24 mouse cellular contexts compared by ENCODE assay signal in genomic region chr11:41690682-41691081, GRCm38 (mm10).
DNase-seq lines count a peak whose midpoint lies in the region; ATAC-seq lines count a peak whose summit lies in the region.
"Had no signal": no experiment of that assay in that cellular context is flagged by ENCODE, and none has a peak within 500 bp of the region (broad histone marks: within the 10 kb centered on the region; RNA-seq: fewer than 3 reads in every experiment).

No protein-coding gene starts in this region.

- no peaks in the 10 kb centered on the region for H3K9me3 ChIP-seq in hindbrain, embryonic 11.5 days (ENCODE audit: control insufficient read depth, low read length)
- H3K9me3 ChIP-seq in hindbrain, embryonic 16.5 days (ENCODE audit: control insufficient read depth, low read length) = no peaks in the 10 kb centered on the region
- H3K9me3 ChIP-seq in midbrain, embryonic 11.5 days (ENCODE audit: control insufficient read depth, low read length) = no peaks in the 10 kb centered on the region
- no peaks in the 10 kb centered on the region for H3K9me3 ChIP-seq in midbrain, embryonic 15.5 days
- no peaks in the 10 kb centered on the region for H3K9me3 ChIP-seq in neural tube, embryonic 12.5 days
- H3K9me3 ChIP-seq in neural tube, embryonic 15.5 days (replicated peaks) = no peaks in the 10 kb centered on the region
- H3K9me3 ChIP-seq: embryonic facial prominence, embryonic 13.5 days; embryonic facial prominence, embryonic 15.5 days; forebrain, embryonic 10.5 days; forebrain, embryonic 12.5 days had no signal

- H3K9ac ChIP-seq in hindbrain, embryonic 11.5 days (ENCODE audit: low read depth, low read length) = no peak overlapping the region
- H3K9ac ChIP-seq in hindbrain, embryonic 16.5 days (ENCODE audit: low read depth, low read length) = no peak overlapping the region
- no peak overlapping the region for H3K9ac ChIP-seq in midbrain, embryonic 11.5 days (ENCODE audit: low read length)
- no peak overlapping the region for H3K9ac ChIP-seq in midbrain, embryonic 15.5 days
- no peak overlapping the region for H3K9ac ChIP-seq in neural tube, embryonic 12.5 days
- H3K9ac ChIP-seq in neural tube, embryonic 15.5 days (replicated peaks) = no peak overlapping the region
- H3K9ac ChIP-seq: embryonic facial prominence, embryonic 13.5 days; embryonic facial prominence, embryonic 15.5 days; forebrain, embryonic 12.5 days had no signal

- H3K27me3 ChIP-seq in hindbrain, embryonic 11.5 days (ENCODE audit: control insufficient read depth, insufficient read depth, low read length) = no peaks in the 10 kb centered on the region
- no peaks in the 10 kb centered on the region for H3K27me3 ChIP-seq in hindbrain, embryonic 16.5 days (replicated peaks; ENCODE audit: control insufficient read depth, insufficient read depth, low read length)
- no peaks in the 10 kb centered on the region for H3K27me3 ChIP-seq in midbrain, embryonic 11.5 days (ENCODE audit: control insufficient read depth, insufficient read depth, low read length)
- H3K27me3 ChIP-seq in midbrain, embryonic 15.5 days (replicated peaks) = no peaks in the 10 kb centered on the region
- no peaks in the 10 kb centered on the region for H3K27me3 ChIP-seq in neural tube, embryonic 12.5 days (replicated peaks)
- H3K27me3 ChIP-seq in neural tube, embryonic 15.5 days (replicated peaks) = no peaks in the 10 kb centered on the region
- H3K27me3 ChIP-seq: embryonic facial prominence, embryonic 13.5 days; embryonic facial prominence, embryonic 15.5 days; forebrain, embryonic 12.5 days had no signal

- H3K27ac ChIP-seq in hindbrain, embryonic 11.5 days (ENCODE audit: low read depth, low read length) = no peak overlapping the region
- no peak overlapping the region for H3K27ac ChIP-seq in hindbrain, embryonic 16.5 days (ENCODE audit: low read depth, low read length)
- no peak overlapping the region for H3K27ac ChIP-seq in midbrain, embryonic 11.5 days (ENCODE audit: low read depth, low read length)
- H3K27ac ChIP-seq in midbrain, embryonic 15.5 days = no peak overlapping the region
- no peak overlapping the region for H3K27ac ChIP-seq in neural tube, embryonic 12.5 days
- H3K27ac ChIP-seq in neural tube, embryonic 15.5 days (replicated peaks) = no peak overlapping the region
- H3K27ac ChIP-seq: embryonic facial prominence, embryonic 13.5 days; embryonic facial prominence, embryonic 15.5 days; forebrain, embryonic 10.5 days; forebrain, embryonic 12.5 days had no signal

- H3K36me3 ChIP-seq in hindbrain, embryonic 11.5 days (ENCODE audit: control insufficient read depth, insufficient read depth, low read length) = no peaks in the 10 kb centered on the region
- no peaks in the 10 kb centered on the region for H3K36me3 ChIP-seq in hindbrain, embryonic 16.5 days (ENCODE audit: control insufficient read depth, insufficient read depth, low read length)
- no peaks in the 10 kb centered on the region for H3K36me3 ChIP-seq in midbrain, embryonic 11.5 days (ENCODE audit: control insufficient read depth, insufficient read depth, low read length)
- no peaks in the 10 kb centered on the region for H3K36me3 ChIP-seq in midbrain, embryonic 15.5 days (replicated peaks)
- H3K36me3 ChIP-seq in neural tube, embryonic 12.5 days = no peaks in the 10 kb centered on the region
- H3K36me3 ChIP-seq in neural tube, embryonic 15.5 days = no peaks in the 10 kb centered on the region
- H3K36me3 ChIP-seq: embryonic facial prominence, embryonic 13.5 days; embryonic facial prominence, embryonic 15.5 days; forebrain, embryonic 10.5 days; forebrain, embryonic 12.5 days had no signal

- H3K4me1 ChIP-seq in hindbrain, embryonic 11.5 days (replicated peaks; ENCODE audit: control insufficient read depth, insufficient read depth, low read length) = no peaks in the 10 kb centered on the region
- no peaks in the 10 kb centered on the region for H3K4me1 ChIP-seq in hindbrain, embryonic 16.5 days (ENCODE audit: control insufficient read depth, insufficient read depth, low read depth, low read length)
- H3K4me1 ChIP-seq in midbrain, embryonic 11.5 days (ENCODE audit: control insufficient read depth, insufficient read depth, low read length) = no peaks in the 10 kb centered on the region
- no peaks in the 10 kb centered on the region for H3K4me1 ChIP-seq in midbrain, embryonic 15.5 days
- no peaks in the 10 kb centered on the region for H3K4me1 ChIP-seq in neural tube, embryonic 12.5 days
- no peaks in the 10 kb centered on the region for H3K4me1 ChIP-seq in neural tube, embryonic 15.5 days
- H3K4me1 ChIP-seq: embryonic facial prominence, embryonic 13.5 days; embryonic facial prominence, embryonic 15.5 days; forebrain, embryonic 10.5 days; forebrain, embryonic 12.5 days had no signal

- 46% methylated on average over 3 of the region's 3 CpGs for WGBS in hindbrain, embryonic 11.5 days
- WGBS in hindbrain, embryonic 16.5 days = 45% methylated on average over 3 of the region's 3 CpGs
- WGBS in midbrain, embryonic 11.5 days = 68% methylated on average over 3 of the region's 3 CpGs
- WGBS in midbrain, embryonic 15.5 days = 61% methylated on average over 3 of the region's 3 CpGs
- WGBS in neural tube, embryonic 12.5 days = 43% methylated on average over 3 of the region's 3 CpGs
- WGBS in neural tube, embryonic 15.5 days = 35% methylated on average over 3 of the region's 3 CpGs

- ATAC-seq in hindbrain, embryonic 11.5 days (ENCODE audit: low FRiP score) = peak; percentile 84
- ATAC-seq in hindbrain, embryonic 16.5 days = no peak
- ATAC-seq in midbrain, embryonic 11.5 days (ENCODE audit: low FRiP score) = no peak
- no peak for ATAC-seq in midbrain, embryonic 15.5 days (replicated peaks)
- ATAC-seq in neural tube, embryonic 12.5 days (ENCODE audit: low FRiP score, low read depth) = peak; percentile 58; the same call in 1 of the 2 replicates
- ATAC-seq in neural tube, embryonic 15.5 days (ENCODE audit: low FRiP score) = no peak
- ATAC-seq: forebrain, embryonic 14.5 days; forebrain, embryonic 16.5 days had no signal

- no peak overlapping the region for H3K4me3 ChIP-seq in hindbrain, embryonic 11.5 days (ENCODE audit: low read depth, low read length)
- H3K4me3 ChIP-seq in hindbrain, embryonic 16.5 days (ENCODE audit: low read length) = no peak overlapping the region
- H3K4me3 ChIP-seq in midbrain, embryonic 11.5 days (ENCODE audit: low read depth, low read length) = no peak overlapping the region
- no peak overlapping the region for H3K4me3 ChIP-seq in midbrain, embryonic 15.5 days
- H3K4me3 ChIP-seq in neural tube, embryonic 12.5 days = no peak overlapping the region
- no peak overlapping the region for H3K4me3 ChIP-seq in neural tube, embryonic 15.5 days (replicated peaks)
- H3K4me3 ChIP-seq: embryonic facial prominence, embryonic 13.5 days; embryonic facial prominence, embryonic 15.5 days; erythroblast, embryonic 14.5 days; forebrain, embryonic 10.5 days; forebrain, embryonic 12.5 days had no signal

- H3K4me2 ChIP-seq in hindbrain, embryonic 11.5 days (replicated peaks; ENCODE audit: low read depth, low read length) = no peak overlapping the region
- no peak overlapping the region for H3K4me2 ChIP-seq in hindbrain, embryonic 16.5 days (ENCODE audit: low read length)
- no peak overlapping the region for H3K4me2 ChIP-seq in midbrain, embryonic 11.5 days
- no peak overlapping the region for H3K4me2 ChIP-seq in midbrain, embryonic 15.5 days
- no peak overlapping the region for H3K4me2 ChIP-seq in neural tube, embryonic 12.5 days (replicated peaks)
- no peak overlapping the region for H3K4me2 ChIP-seq in neural tube, embryonic 15.5 days
- H3K4me2 ChIP-seq: embryonic facial prominence, embryonic 13.5 days; embryonic facial prominence, embryonic 15.5 days; forebrain, embryonic 12.5 days had no signal

- DNase-seq in embryo, embryonic 11 days = peak; percentile 7
- no peak for DNase-seq in embryo, embryonic 10 days (ENCODE audit: low spot score)
- DNase-seq in hindbrain, embryonic 11.5 days (ENCODE audit: low spot score) = peak; percentile 27
- peak; percentile 71 for DNase-seq in midbrain, embryonic 11.5 days (ENCODE audit: low spot score, missing footprints)
- DNase-seq: adrenal gland, adult 2 months; adrenal gland, postnatal 10 days; adrenal gland, postnatal 25 days; cerebellum, adult 11 months; cerebellum, adult 18-20 months; cerebellum, adult 8-10 months; cerebellum, adult 9-11 months; cerebellum, postnatal 14 days; cerebellum, postnatal 36 days had no signal

Comparison
In these comparisons a context has a peak if more than half of its experiments do, and no peak if none do; other contexts are left out.
1. ATAC-seq: peak in hindbrain, embryonic 11.5 days (single experiment) and neural tube, embryonic 12.5 days (single experiment); none in hindbrain, embryonic 16.5 days (single experiment), midbrain, embryonic 11.5 days (single experiment), midbrain, embryonic 15.5 days (single experiment) and neural tube, embryonic 15.5 days (single experiment).